Mouse (Mus musculus) urinary bladder, adult 2 months (tissue): Measurements from ENCODE around the gene Cd244a. TPM values are rescaled to one million over a fixed set of nuclear protein-coding genes. Genes with fewer than 3 reads are reported as not detected.

ENCODE experiments used
- DNase-seq: peaks from one replicate; pipeline ENCODE4 v3.0.0; 2022; ENCODE audit warnings: low spot score
- polyA plus RNA-seq: library from polyadenylated mRNA; depleted of rRNA; stranded (reverse); fragments of >200 nt; gene quantifications from 2 replicates; pipeline ENCODE4 v1.2.3, GENCODE M21; 2012

The Cd244a gene
- polyA plus RNA-seq, 1 experiment, result 0.73 TPM

- DNase-seq, result no peak
These were observed 18.2 kb downstream of the Cd244a start for GRCm38 (mm10) chr1:171577168-171577567.

- no peak for DNase-seq
These were observed 25.6 kb downstream of the Cd244a start for GRCm38 (mm10) chr1:171584584-171584983.

DNA sequence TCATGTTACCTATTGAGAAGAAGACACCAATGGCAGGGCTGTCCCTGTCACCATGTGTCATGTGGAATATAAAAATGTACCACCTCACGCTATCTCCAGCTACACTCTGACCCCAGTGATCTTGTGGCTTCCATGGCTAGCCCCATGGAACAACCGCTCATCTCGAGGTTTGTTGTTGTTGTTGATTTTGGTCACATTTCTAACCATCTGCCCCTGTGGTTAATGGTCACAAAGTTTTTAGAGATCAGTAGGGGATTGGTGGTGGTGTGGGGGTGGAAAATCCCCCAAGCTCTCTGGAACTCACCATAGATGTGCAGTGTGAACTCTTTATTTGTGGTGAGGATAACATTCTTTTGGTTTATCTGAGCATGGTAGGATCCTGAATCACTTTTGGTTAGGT is 45.7 kb downstream of the Cd244a start:
- DNase-seq, result no peak

DNA sequence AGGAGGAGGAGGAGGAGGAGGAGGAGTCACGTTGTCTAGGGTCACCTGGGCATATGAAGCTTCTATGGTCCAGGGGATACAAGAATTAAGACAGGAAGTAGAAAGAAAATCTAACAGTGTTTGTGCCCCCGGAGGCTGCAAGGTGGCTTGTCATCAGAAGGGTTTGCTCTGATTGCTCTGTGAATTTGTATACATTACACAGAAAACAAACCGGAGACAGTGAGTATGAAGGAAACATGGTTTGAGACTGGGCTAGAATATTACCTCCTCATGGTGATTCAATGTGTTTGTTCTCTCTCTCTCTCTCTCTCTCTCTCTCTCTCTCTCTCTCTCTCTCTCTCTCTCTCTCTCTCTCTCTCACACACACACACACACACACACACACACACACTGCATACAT is 47.7 kb downstream of the Cd244a start:
- DNase-seq, result no peak

DNA sequence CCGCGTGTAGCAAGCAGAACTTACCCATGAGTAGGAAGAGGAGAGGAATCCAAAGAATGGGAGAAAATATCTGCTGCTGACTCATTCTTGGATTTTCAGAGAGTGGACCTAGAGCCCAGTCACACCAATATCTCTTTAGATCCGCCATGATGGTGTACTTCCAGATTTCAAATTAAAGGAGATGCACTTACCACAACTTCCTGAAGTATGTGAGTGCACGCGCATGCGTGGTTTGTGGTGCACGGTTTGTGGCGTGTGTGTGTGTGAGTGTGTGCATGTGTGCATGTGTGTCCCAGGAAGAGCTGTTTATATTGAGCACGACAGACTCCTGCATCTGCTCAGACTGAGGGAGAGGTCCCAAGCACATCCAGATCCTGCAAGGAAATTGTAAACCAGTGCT is 48.2 kb downstream of the Cd244a start, which contains the start of gene Ly9:
Gene Ly9 (minus strand): TSS at position 235 of the 400 bp plus-strand sequence.
- no peak for DNase-seq

- no peak for DNase-seq
These were observed 51.0 kb downstream of the Cd244a start for GRCm38 (mm10) chr1:171610026-171610425.

DNA sequence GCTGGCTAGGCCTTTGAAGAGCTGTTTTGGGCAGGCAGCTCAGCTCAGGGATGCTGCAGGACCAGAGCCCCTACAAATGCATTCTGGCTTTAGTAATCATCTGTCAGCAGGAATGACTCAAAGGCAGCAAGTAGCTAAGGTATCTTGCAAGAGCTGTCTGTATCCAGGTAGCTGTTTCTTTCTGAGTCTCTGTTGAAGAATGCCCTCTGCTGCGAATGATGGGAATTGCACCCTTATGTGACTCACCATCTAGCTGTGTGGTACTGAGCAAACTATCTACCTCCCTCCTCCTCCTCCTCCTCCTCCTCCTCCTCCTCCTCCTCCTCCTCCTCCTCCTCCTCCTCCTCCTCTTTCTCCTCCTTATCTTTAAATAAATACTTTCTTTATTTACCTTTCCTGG is 51.8 kb downstream of the Cd244a start:
- no peak for DNase-seq

- DNase-seq, result no peak
These were observed 55.0 kb downstream of the Cd244a start for GRCm38 (mm10) chr1:171613962-171614361.

DNA sequence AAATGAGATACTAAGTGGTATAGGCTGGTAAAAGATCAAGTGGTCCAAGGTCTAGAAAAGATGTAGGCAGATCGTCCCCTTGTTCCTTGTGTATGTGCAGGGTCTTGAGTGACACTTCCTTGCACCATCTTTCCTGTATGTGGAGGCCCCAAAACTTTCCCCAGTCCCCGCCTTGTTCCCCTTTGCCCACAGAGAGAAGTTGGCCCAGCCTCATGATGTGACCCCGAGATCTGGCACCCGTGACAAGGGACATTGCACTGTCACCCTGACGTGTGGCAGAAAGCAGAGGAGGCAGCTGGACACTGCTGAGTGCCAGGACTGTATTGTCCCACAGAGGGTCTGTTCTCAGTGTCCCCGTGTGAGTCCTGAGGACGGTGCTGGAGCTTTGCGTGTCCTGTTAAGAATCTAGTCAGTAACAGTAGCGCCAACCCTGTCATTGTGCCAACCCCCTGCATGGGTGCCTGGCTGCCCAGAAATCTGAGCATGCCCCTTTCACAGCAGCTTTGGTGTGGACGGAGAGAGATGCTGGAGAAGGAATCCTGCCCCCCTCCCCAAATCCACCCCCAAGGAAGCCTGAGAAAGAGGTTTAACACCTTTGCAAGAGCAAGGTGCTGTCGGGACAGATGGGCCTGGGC is 58.0 kb downstream of the Cd244a start:
- DNase-seq, result no peak

DNA sequence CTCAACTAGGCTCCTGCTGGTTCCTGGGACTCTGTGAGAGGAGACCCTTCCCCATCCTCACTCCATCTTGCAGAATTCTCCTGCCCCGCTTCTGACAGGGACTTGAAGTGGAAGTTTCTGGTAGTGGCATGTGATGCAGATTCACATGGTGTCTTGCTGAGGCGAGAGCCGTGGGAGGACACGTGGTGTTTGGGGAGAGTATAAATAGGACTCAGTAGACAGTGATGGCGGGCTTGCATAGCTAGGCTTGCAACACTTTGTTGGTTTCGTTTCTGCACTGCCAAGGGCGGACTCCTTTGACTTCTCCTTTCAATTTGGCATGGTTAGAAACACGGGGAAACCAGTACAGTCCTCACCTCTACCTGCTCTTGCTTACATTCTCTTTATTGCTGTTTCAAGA is 60.0 kb downstream of the Cd244a start:
- DNase-seq, result no peak

- no peak for DNase-seq
These were observed 60.7 kb downstream of the Cd244a start for GRCm38 (mm10) chr1:171619645-171620044.

GRCm38 (mm10) chr1:171620091-171620490 is 61.1 kb downstream of the Cd244a start:
- DNase-seq, result no peak

- no peak for DNase-seq
These were observed 68.8 kb downstream of the Cd244a start for GRCm38 (mm10) chr1:171627801-171628200.

DNA sequence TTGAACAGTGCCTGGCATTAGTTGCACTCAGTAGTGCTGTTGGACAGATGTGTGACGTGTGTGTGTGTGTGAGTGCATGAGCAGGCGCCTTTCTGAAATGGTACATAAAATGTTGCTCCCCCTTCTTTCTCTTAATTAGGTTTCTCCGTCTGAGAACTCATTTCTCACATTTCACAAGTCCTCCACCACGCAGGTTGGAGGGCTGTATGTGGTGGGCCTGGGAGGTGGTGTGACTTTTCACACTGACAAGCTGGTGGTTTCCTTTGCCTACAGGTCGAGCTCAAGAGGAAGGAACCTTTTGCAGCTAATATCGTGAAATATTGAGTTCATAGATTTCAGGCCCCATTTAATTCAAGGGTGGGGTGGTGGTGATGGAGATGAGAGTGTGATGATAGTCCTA is 70.2 kb downstream of the Cd244a start:
- no peak for DNase-seq

- DNase-seq, result no peak
These were observed 71.0 kb downstream of the Cd244a start for GRCm38 (mm10) chr1:171630041-171630440.

- DNase-seq, result no peak
These were observed 71.9 kb downstream of the Cd244a start for GRCm38 (mm10) chr1:171630912-171631311.

GRCm38 (mm10) chr1:171631447-171631846 is 72.5 kb downstream of the Cd244a start:
- no peak for DNase-seq

- no peak for DNase-seq
These were observed 76.7 kb downstream of the Cd244a start for GRCm38 (mm10) chr1:171635696-171636095.

DNA sequence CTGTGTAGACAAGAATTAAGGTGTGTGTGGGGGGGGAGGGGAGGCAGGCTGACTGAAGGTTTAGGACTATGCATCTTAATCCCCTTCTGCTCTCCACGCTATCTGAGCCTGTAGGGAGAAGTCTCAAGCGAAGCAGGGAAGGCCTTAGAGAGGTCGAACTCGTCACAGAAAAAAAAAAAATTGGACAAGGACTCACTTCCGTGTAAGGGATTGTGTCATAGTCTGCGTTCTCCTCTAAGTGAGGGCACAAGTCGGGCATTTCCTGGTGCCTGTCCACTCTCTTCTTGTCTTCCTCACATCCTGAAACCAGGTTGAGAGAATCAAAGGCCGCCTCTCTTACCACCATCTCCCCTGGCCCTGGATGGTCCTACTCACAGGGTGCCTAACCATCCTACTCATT is 78.1 kb downstream of the Cd244a start:
- DNase-seq, result no peak

- no peak for DNase-seq
These were observed 79.7 kb downstream of the Cd244a start for GRCm38 (mm10) chr1:171638686-171639085.

DNA sequence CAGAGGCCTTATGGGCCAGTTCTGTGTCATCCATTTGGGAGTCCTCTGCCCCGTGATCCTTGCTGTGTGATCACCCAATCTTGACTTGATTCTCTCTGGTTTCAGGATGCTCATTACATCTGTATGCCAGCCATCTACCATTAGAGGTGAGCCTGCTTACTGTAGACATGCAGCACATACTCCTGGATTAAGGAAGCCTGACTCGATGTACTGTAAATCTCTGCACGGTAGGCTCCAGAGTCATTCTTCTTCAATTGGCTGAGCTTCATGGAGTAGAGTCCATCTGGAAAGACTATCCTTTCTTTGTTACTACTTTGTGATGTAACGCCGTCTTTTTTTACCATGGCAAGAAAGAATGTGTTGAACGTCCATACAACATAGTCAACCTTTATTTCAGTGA is 81.8 kb downstream of the Cd244a start:
- no peak for DNase-seq

- DNase-seq, result no peak
These were observed 84.6 kb downstream of the Cd244a start for GRCm38 (mm10) chr1:171643612-171644011.

DNA sequence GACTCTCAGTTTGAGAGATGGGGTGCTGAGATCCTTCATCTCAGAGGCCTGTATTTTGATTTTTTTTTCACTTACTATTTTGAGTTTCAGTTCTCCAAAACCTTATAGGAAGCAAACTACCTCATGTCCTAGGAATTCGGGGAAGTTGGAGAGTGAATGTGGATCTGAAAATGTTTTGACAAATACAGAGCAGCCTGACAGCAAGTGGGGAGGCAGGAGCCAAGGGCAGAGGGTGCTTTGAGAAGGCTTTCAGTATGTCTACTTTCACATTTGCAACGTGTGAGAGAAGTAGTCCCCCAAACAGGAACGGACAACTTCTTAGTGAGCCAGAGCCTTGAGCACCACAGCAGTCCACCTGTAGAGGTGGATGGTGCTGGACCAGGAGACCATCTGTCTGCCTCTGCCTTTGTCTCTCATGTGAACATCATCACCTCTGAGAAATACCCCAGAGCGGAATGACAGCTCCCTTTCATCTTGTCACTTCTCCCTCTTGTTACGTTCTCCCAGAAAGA is 87.5 kb downstream of the Cd244a start:
- no peak for DNase-seq

DNA sequence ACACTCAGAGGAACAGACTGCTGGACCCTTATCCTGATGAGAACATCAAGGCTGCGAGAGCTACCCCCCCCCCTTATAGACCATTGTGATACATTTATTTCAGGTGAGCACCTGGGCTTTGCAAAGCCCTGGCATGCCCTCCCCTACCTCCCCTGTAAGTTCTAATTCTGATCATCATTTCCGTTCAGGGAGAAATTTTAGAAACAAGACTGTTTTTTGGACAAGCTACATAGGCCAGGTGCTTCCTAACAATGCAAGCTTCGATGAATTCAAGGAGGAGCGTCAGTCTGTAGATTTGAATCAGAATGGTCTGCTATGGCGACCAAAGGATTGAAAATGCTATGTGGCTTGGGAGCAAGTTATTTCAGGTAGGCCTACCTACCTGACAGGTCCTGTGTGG is 88.7 kb downstream of the Cd244a start:
- DNase-seq, result no peak
